Mouse (Mus musculus) erythroblast, adult 5-6 weeks (primary cell): ENCODE results near the gene Nfix. TPM values are rescaled to one million over a fixed set of nuclear protein-coding genes. Genes with fewer than 3 reads are reported as not detected.

ENCODE experiments used
- ATAC-seq: replicated peaks from 2 replicates; pipeline ENCODE4 v1.8.0; 2016; ENCODE audit warnings: moderate number of reproducible peaks, mild to moderate bottlenecking, moderate TSS enrichment, inconsistent platforms; ENCODE audit not compliant: poor library complexity, low FRiP score, severe bottlenecking
- total RNA-seq, 2 experiments: library from RNA; stranded (forward) in 1 of 2; stranded (reverse) in 1 of 2; fragments of 150-400 nt in 1 of 2; fragments of 200-764, 138-1000 nt in 1 of 2; gene quantifications; 2 replicates each; pipeline versions ENCODE4 v1.2.3 to v1.2.4; 2015 to 2017; ENCODE audit warnings: low replicate concordance in 2 of 2

The Nfix gene
- total RNA-seq, 2 experiments from 2014 or later = 14.1 to 19.0 TPM

DNA sequence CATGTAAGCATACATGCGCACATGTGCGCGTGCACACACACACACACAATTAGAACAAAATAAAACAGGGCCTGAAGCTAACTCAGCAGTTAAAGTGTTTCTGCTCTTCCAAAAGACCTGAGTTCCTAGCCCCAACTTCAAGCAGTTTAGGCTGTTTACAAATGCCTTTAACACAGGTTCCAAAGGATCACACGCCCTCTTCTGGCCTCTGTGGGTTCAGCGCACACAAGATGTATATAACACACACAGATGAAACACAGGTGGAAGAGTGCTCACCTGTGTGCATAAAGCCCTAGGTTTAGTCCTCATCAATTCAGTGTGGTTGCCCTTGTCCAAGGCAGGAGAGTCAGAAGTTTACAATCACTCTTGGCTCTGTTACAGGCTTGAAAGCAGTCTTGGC lies 5.9 kb upstream of the Nfix start:
- no peak for ATAC-seq

DNA sequence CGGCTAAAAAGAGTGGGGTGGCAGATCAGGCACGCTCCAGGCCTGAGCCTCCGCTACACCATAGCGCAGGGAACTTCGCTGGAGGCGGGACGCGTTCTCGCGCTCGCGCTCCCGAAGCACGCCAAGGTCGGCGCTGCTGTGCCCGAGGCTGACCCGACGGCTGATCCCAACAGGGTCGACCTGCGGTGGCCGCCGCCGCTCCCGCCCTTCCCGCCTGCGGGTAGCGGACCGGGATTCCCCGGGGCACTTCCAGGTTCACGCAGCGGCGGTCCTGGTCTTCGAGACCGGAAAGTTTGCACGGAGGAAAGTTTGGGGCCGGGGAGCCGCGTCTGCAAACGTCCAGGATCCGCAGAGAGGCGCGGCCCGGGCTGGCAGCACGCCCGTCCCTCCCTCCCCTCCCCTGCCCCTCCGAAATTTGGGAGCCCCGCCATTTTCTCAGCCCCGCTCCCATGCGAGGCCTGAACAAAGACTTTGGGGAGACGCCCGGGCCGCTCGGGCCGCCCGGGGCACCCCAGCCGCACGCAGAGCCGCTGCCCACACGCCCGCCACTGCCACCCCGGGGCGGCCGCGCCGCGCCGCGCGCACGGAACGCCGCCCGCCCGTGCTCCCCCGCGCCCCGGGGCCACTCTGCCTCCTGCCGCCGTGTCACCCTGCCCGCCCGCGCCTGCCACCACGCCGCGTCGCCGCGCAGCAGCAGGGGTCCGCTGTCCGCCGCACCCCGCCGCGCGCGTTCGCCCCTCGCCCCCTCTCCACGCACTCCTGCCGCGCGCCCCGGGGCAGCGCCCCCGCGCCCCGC lies 810 bp downstream of the Nfix start:
- peak; percentile 68 for ATAC-seq

DNA sequence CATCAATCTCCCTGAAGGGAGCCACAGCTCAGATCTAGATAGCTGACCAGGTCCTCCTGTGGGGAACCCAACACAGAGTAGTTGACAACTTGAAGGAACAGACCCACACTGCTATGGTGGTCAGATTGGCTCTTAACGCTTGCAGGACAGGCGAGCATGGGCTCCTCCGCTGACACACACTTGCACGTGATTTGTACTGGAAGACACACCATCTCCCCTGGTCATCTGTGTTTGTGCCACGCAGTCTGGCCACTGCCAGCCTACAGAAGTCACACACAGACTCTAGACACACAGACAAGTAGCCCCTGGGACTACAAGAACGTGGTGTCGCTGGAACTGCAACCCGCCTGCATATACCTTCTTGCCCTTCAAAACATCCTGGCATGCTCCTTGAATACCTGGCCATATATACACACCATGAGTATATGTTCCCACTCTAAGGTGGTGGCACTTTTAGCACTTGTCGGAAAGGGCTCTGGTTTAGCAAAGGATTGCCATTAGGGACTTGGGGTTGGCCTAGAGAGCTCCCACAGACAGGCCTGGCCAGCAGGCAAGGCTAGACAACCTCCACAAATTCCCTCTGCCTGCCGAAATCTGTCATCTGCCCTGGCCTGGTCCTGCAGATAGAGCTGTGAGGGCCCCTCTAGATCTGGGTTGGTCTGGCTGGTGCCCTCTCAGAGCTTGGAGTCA lies 1.6 kb downstream of the Nfix start:
- ATAC-seq = no peak

DNA sequence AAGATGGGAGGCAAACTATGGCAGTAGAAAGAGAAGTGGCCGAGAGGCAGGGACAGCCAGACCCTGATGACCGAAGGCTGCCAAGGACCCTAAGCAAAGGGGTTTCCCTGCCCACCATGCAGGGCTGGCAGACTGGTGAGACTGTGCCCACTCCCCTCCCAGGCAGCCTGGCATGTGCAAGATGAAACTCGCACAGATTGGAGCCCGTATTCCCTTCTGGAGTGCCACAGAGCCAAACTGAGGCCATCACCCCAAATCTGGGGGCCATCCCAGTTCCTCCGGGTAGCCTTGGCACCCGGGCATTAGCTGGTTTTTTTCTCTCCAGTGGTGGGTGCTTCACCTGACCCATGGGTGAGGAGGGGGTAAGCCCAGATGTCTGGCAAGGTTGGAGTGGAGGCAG lies 2.2 kb downstream of the Nfix start:
- no peak for ATAC-seq

DNA sequence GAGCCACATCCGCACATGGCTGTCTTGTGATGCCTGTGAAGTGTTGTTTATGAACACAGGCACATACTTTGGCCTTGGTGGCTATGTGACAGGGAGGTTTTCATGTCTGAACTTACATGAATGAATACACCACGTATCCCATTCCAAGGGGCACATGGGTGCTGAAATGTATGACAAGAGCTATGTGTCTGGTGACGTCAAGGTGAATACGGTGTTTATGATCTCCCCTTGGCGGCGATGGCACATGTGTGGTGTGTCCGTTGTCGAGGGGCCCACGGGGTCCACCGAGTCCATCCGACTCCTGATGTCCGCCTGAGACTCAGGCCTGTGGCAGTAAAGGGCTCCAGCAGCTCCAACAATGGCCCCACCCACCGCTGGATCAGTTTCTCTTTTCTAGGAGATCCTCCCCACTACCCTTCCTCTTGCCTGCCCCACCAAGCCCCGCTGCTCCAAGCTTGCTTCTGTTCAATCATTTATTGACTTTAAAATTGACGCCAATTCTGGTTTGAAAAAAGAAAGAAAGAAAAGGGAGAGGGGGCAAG lies 2.8 kb downstream of the Nfix start:
- no peak for ATAC-seq

DNA sequence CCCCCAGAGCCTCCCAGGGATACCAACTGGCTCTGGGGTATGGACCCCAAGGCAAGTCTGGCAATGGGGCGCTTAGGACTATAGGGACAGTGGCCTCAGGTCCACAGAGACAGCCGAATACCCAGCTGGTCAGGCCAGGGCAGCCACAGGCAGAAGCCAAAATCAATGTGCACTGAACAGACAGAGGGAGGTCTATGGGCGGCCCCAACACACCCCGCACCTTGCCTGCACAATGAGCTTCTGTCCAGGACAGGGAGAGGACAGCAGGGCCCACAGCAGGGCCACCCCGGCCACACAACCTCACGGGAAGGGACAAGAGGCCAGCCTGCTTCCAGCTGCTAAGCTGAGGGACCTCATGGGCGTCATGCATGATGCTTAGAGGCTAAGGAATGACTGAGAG lies 5.7 kb downstream of the Nfix start:
- ATAC-seq = no peak

DNA sequence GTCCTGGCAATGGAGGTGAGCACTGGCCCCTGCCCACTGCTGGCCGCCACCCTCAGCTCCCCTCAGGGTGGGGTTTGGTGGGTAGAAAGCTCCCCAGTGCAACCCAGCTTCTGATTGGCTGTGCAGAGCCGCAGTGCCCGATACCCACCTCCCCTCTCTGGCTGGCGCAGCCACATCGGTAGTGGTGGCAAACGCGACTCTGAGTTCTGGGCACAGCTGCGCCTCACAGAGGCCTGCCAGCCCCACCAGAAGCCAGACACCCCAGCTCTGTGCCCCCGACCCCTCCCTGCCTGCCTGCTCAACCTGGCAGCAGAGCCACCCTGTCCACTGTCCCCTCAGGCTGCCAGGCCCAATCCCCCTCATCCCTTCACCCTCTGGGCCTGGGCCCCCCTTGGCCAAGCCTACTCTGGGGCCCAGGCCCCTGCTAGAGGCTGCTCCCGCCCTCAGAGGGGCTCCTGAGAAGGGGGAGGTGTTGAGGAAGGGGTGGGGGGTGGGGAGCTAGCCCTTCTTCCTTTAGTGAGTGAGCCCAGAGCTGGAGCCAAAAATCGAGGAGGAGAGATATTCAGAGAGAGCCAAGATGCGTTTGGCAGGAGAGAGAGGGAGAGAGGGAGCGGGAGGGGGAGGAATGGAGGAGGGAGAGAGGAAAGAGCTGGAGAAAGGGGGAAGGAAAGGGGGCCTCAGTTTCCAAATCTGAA lies 6.2 kb downstream of the Nfix start:
- no peak for ATAC-seq

DNA sequence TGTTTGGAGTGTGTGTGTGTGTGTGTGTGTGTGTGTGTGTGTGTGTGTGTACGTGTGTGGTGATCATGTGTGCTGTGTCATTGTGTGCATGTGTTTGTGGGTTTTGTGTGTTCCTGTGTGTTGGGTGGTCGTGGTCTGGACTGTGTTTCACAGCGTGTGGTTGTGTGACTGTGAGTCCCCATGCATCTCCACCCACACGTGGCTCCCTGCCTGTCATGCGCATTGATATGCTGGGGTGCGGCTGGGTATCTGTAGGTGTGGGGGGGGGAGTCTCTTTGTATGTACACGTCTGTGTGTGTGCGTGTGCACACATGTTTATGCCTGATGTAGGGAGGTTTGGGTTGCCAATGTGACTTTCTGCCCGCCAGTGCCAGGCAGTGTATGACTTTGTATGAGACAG lies 7.0 kb downstream of the Nfix start:
- ATAC-seq = no peak

DNA sequence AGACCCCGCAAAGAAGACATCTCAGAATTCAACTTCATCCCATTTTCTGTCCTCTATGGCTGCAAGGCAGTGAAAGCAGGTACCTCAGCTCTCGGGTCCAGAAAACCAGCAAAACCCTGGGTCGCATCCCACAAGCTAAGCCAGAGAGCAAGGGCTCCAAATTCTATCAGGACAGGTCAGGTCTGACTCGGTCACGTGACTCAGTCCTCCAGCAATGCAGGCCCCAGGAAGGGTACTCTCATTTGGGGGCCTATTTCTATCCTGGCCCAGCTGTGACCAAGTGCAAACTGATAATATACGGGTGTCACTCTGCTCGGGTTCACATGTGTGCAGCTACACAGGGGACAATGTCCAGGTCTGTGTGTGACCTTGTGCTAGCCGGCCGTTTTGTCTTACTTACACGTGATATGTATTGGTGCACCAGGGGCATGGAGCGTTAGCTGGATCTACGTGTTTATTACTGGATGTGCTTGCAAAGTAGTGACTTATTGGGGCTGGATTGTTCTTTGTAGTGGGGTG lies 7.7 kb downstream of the Nfix start:
- no peak for ATAC-seq

DNA sequence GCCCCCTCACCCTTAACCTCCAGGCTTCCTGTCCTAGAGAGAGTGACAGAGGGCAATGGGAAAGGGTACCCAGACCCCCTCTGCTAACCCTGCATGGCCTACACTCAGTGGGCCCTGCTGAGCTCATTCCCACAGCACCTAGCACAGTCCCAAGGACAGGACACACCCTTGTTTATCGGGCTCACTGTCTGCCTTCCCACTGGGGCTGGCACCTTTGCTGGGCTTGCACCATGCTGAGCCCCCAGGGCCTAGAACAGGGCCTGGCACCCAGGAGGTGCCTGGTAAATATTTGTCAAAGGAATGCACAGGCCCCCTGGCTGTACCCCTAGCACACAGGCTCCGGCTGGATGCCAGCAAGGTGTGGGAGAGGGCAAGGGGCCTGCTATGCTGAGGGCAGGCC lies 9.6 kb downstream of the Nfix start:
- 0 out of 2 replicates have a peak, but pooled peaks have one; percentile 11 for ATAC-seq

DNA sequence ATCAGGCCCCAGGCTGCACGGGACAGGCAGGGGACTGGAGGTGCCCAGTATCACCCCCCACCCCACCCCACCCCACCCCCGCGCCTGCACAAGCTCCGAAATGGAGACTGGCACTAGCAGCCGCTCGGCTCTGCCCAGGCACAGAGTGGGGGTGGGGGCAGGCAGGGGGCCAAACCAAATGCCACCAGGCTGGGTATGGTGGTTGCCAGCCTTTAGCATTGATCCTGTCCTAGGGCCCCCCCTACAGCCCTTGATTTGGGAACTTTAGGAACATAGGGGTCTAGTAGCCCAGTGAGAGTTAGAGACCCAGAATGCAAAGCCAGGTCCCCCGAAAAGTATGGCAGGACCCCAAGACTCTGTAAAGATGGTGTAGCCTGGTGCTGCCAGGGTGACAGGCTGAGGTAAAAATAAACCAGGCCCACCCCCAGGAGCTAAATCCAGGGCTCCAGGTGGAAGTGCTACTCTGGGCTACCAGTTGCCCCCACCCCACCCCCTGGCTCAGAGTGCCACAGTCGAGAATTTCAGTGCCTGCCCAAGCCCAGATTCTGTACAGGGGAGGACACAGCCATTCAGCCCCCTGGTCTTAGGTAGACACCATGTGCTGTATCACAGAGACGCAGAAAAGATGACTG lies 10.2 kb downstream of the Nfix start:
- no peak for ATAC-seq

DNA sequence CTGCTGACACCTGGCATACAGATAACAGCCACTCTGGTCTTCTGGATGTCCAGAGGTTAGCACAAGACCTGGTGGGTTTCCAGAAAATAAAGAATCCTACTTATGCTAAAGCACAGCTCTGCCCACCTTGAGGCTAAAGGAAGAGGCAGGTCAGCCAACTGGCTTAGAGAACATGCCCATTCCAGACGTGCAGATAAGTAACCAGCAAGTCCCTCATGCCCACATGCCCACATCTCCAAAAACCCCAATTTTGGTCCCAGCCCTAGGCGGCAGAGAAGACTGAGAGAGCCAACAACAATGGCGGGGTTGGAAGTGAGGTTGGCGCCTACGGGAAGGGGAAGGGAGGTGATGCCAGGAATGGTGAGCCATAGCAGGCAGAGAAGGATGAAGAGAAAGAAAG lies 10.8 kb downstream of the Nfix start:
- ATAC-seq = no peak

DNA sequence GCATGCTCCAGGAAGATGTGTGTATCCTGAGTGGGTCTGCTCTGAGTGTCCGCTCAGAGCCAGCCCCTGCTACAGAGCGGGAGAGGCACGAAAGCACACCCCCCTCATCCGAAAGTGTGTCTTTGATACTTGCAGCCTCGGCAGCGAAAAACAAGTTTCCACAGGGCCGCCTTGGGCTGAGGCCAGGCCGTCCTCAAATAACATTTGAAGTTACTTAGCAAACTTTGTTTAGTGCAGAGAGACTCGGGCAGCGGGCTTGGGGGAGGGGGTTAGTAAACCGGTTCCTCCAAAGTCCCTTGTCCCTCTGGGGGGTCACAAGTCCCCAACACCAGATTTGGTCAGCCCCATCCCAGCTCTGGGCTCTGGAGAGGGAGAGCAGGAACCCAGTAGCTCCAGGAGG lies 11.2 kb downstream of the Nfix start:
- no peak for ATAC-seq

DNA sequence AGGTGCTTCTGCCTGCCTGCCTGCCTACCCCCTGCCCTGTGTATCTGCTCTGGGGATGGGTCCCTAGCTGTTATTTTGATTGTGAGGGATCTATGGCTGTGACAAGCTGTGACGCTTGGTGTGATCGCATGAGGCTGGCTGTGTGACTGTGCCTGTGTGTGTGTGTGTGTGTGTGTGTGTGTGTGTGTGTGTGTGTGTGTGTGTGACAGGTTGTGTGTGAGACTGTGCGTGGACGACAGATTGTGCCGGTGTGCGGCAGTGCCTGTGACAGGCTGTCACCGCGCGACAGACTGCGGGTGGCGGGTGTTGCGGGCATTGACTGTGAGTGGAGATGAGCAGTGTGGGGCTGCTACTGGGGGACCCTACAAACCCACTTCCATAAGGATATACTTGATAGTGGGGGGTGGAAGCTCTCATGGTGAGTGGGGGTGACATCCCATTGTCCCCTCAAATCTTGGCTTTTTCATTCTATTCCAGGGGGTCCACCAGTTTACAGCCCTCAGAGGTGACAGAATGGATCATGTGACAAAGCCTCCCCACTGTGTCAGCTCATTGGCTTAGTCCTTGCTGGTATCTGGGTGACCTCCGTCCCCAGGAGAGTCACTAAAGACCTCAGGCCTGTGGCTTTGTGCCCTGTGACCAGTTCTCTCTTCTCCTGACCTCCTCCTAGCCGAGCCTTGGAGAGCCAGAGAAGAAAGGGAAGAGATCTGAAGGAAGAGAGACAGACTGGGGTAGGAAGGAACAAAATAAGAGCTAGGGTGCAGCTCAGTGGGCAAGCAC lies 12.4 kb downstream of the Nfix start:
- ATAC-seq = no peak

DNA sequence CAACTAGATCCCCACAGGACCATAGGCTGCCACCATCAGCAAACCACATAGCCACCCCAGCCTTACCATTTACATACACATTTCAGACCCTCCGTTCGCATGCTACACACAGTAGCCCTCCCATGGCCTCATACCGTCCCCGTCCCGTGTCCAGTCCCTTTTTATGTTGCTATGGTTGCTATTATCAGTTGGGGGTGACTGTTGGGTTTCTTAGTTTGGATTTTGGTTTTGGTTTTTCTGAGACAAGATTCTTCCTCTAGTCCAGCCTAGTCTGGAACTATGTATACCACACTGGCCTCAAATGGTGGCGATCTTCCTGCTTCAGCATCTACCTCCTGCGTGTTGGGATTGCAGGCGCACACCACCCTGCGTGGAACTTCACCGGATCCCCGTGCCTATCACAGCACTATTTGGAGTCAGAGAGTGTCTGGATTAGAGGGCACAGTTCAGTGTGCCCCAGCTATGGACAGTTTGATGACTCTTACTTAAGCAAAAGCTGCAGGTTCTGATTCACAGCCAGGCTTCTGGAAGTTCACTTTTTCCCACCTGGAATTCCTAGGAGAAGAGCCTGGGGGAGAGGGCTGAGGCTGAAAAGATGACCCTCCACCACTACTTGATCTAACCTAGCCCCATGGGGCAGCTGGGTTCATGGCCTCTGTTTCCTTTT lies 13.2 kb downstream of the Nfix start:
- no peak for ATAC-seq

DNA sequence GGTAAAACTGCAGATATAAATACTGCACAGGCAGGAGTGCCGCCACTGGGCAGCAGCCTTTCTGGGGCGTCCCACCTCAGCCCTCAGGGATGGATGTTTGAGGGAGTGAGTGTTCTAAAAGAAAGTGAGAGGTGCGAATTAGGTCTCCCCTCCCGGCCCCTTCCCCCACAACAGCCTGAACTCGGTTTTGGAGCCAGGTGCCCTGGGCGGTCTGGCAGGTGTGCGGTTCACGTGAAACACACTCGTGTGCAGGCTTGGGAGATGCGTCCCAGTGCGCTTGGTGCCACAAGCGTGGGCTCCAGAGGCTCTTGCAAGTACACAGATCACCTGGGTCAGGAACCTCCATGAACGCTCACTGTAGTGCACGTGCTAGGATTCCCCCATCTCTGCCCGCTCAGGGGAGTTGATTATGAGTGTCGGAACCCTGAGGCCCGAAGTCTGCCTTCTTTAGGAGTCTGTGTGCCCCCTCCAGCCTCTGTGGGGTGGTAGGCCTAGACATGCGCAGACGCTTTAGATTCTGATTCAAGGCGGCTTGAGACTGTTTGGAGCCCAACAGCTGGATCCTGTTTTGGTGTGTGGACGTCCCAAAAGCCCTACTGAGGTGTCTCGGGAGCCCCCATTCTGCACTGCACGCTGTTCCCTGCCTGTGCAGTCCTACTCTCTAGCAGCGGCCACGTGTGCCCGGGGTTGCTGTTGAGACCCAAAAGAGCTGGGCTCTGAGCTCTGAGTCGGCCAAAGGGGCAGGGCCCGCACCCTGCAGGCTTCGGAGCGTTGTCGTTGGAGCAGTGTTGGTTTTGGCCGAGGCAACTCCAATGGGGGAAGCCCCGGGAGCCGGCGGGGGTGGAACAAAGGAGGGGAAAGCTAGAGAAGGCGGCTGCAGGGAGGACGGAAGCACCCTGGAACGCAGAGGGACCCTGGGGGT lies 14.1 kb downstream of the Nfix start:
- no peak for ATAC-seq

DNA sequence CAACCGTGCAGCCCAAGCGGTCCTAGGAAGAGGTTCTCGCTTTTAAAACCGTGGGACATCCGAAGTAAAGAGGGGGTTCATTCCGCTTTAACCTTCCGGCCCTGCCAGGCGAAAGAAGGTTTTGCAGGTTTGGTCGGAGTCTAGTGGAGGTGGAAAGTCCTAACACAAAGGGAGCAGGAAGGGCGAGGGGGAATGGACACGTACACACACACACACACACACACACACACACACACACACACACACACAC lies 14.7 kb downstream of the Nfix start:
- ATAC-seq = no peak
